Mouse (Mus musculus) liver, adult 2 months (tissue): Measurements from ENCODE around the gene Tspo.

Experiments
- CTCF ChIP-seq: fragments of 200-500 bp; IDR thresholded peaks from 2 replicates; pipeline ENCODE4 v1.5.1; 2011; ENCODE audit warnings: low read depth, low read length, control low read depth
- POLR2A ChIP-seq: fragments of 200-500 bp; IDR thresholded peaks from 2 replicates; pipeline ENCODE4 v1.6.1; 2011; ENCODE audit warnings: low read length, control low read depth; ENCODE audit not compliant: insufficient read depth; ENCODE audit errors: extremely low read depth

DNA sequence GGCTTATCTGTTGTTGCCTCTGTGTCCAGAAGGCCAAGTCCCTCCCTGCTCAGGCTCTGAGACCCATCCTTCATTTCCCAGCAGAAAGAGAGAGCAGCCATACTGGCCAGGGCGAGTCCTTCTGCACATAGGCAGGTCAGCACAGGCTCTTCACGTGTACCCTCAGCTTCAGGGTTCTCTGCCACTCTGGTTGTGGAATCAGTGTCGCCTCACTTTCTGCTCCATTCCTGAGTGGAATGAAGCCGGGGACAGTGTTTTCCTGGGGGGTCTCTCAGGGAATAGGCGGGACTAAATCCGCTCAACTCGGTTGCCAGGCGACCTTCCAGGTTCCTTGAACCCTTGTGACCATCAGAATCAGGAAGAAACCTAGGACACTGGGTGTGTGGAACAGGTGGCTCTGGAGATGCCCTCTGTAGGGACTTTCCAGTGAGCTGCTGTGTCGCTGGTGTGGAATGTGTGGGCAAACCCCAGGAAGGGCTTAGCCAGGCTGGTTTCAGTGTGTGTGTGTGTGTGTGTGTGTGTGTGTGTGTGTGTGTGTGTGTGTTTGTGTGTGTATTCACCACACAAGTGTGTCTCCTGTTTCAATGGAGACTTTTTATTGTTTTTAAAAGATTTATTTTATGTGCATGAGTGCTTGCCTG, 21.6 kb upstream of the Tspo start:
- TF ChIP-seq CTCF: no peak
- no peak for TF ChIP-seq POLR2A
